Mouse (Mus musculus) urinary bladder, postnatal 0 days (tissue): ENCODE measurements around the gene Olfr215. TPM values are rescaled to one million over a fixed set of nuclear protein-coding genes. Genes with fewer than 3 reads are reported as not detected.

Source experiments
- polyA plus RNA-seq: library from polyadenylated mRNA; unstranded; fragments of >200 nt; fragmentation: Nextera tagmentation; extraction: Ambion mirVana; gene quantifications from 2 replicates; pipeline ENCODE4 v1.2.1, GENCODE M21; 2015

The Olfr215 gene
- polyA plus RNA-seq: not detected in 2 replicates

GRCm38 (mm10) chr6:116584095-116584494 is at the start of gene Olfr215:
Gene Olfr215 (minus strand): TSS chr6:116584195.

GRCm38 (mm10) chr6:116628539-116629171 is 44.7 kb upstream of the Olfr215 start, which contains the start of gene Zfp422:
Gene Zfp422 (minus strand): TSS chr6:116628999.

GRCm38 (mm10) chr6:116553935-116554334 is 30.1 kb downstream of the Olfr215 start, which contains the start of gene Olfr214:
Gene Olfr214 (plus strand): TSS chr6:116554235.

DNA sequence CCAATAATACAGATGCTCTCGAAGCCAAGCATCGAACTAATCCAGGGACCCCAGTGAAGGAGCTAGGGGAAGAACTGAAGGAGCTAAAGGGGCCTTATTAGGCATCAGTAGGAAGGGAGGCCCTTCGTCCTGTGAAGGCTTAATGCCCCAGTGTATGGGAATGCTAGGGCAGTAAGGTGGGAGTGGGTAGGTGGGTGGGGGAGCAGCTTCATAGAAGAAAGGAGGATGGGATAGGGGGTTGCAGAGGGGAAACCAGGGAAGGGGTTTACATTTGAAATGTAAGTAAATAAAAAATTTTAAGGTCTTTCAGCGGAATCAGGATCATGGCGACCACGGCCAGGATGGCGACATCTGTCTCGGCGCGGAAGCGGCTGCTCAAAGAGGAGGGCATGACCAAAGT is 33.2 kb downstream of the Olfr215 start, which contains the start of gene Gm5580:
Gene Gm5580 (plus strand): TSS at position 301 of the 400 bp plus-strand sequence.

DNA sequence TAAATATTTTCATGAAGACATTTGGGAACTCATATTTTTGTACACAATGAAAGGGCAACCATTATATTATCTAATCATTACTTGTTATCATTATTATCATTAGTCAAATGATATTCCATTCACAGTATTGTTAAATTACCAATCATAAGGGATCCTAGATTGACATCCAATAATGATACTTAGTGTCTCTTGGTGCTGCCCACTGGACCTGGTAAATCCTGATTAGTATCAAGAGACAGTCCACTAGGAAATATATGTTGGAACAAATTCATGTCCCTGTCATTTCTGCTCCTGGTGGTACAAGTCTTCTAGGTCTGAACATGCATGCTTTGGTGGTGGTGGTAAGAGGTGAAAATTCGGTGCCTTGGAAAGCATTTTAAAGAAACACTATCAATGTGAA is 45.8 kb downstream of the Olfr215 start, which contains the start of gene Olfr213:
Gene Olfr213 (plus strand): TSS at position 301 of the 400 bp plus-strand sequence.

Other genes starting within 250 kb of the Olfr215 start
- gene March8, start 246.2 kb downstream of the Olfr215 start, polyA plus RNA-seq: 25.7 and 26.9 TPM in 2 replicates
- 2.7 and 5.5 TPM in 2 replicates for gene Alox5, start 123.0 kb downstream of the Olfr215 start, polyA plus RNA-seq
- not detected in 2 replicates for gene Olfr211, start 95.1 kb downstream of the Olfr215 start, polyA plus RNA-seq
- gene Olfr212, start 77.7 kb downstream of the Olfr215 start, polyA plus RNA-seq: not detected in 2 replicates
- gene Olfr213, start 45.7 kb downstream of the Olfr215 start, polyA plus RNA-seq: not detected in 2 replicates
- 0.17 and 0.46 TPM in 2 replicates for gene Gm5580, start 33.1 kb downstream of the Olfr215 start, polyA plus RNA-seq
- not detected in 2 replicates for gene Olfr214, start 30.0 kb downstream of the Olfr215 start, polyA plus RNA-seq
- gene Zfp422, start 44.8 kb upstream of the Olfr215 start, polyA plus RNA-seq: 37.5 and 47.2 TPM in 2 replicates
- 30.6 and 34.3 TPM in 2 replicates for gene Depp1, start 66.4 kb upstream of the Olfr215 start, polyA plus RNA-seq
- 4.6 and 5.8 TPM in 2 replicates for gene Rassf4, start 89.8 kb upstream of the Olfr215 start, polyA plus RNA-seq
- 0.01 TPM in 2 replicates for gene Tmem72, start 132.7 kb upstream of the Olfr215 start, polyA plus RNA-seq